Mouse (Mus musculus) kidney, adult 2 months (tissue): ENCODE results near the gene Ap2b1.

Experiments used
- CTCF ChIP-seq: fragments of 200-500 bp; conservative IDR thresholded peaks from 2 replicates; pipeline ENCODE4 v1.5.1; 2011; ENCODE audit warnings: low read depth, mild to moderate bottlenecking, control low read depth, low read length, moderate library complexity, mixed read lengths; ENCODE audit not compliant: insufficient read depth, insufficient read length
- POLR2A ChIP-seq: fragments of 200-500 bp; IDR thresholded peaks from one replicate; pipeline ENCODE4 v1.6.1; 2011; ENCODE audit warnings: low read depth, low read length, control low read depth

- TF ChIP-seq CTCF (no peak), POLR2A (no peak)
These were observed 9.8 kb upstream of the Ap2b1 start for GRCm38 (mm10) chr11:83289036-83289435.
